Mouse (Mus musculus) hindbrain, embryonic 10.5 days (tissue): ENCODE measurements around the gene Rec114. TPM values are rescaled to one million over a fixed set of nuclear protein-coding genes. Genes with fewer than 3 reads are reported as not detected.

Source experiments
- polyA plus RNA-seq: library from polyadenylated mRNA; unstranded; fragments of >200 nt; fragmentation: Nextera tagmentation; extraction: Ambion mirVana; gene quantifications from 2 replicates; pipeline ENCODE4 v1.2.1, GENCODE M21; 2016

The Rec114 gene
- polyA plus RNA-seq, 1 experiment from 2014 or later = 1.7 TPM

Other genes starting within 250 kb of the Rec114 start
- gene Cd276, start 188.5 kb downstream of the Rec114 start, polyA plus RNA-seq = 29.1 and 32.2 TPM in 2 replicates
- 57.2 and 57.6 TPM in 2 replicates for gene Nptn, start 161.7 kb downstream of the Rec114 start, polyA plus RNA-seq
- gene Hcn4, start 79.4 kb upstream of the Rec114 start, polyA plus RNA-seq = 0.70 and 1.1 TPM in 2 replicates